Mouse (Mus musculus) gastrocnemius, postnatal 14 days (tissue): ENCODE data around the gene Nmnat1. TPM values are rescaled to one million over a fixed set of nuclear protein-coding genes. Genes with fewer than 3 reads are reported as not detected.
A peak's percentile ranks its signal among the peaks of the same experiment; 100 is the strongest.
"Not testable (repeated sequence)": the region's sequence is repeated elsewhere in the genome, so short reads cannot be mapped to it uniquely, and the experiment has no call there.

Source experiments
- DNase-seq: peaks from one replicate; pipeline ENCODE4 v3.0.0; 2021; ENCODE audit warnings: mixed read lengths
- intact Hi-C: fragments of 180-260 bp; cut with DNase I; formaldehyde crosslinking; loops from one replicate; pipeline ENCODE4 v1.15.1; 2025; ENCODE audit warnings: low total_unique reads
- total RNA-seq, 2 experiments: library from RNA; stranded (reverse); gene quantifications; 2 replicates each; pipeline ENCODE4 v1.2.3; 2021

Nmnat1 gene
- total RNA-seq, 2 experiments from 2014 or later: 17.6 to 20.2 TPM

DNA sequence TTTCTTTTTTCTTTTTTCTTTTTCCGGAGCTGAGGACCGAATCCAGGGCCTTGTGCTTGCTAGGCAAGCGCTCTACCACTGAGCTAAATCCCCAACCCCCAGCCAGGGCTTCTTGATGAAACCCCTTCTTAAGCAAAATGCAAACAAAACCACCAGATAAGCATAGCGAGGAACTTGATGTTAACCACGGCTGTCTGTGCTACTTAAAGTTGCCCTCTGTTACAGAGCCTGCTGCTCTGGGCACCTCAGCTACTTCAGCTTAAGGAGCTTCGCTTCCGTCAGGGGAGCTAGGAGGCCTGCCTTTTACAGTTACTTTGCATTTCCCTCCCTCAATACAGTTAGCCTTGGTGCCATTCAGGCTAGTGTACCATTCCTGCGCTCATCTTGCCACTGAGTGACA, 13.9 kb upstream of the Nmnat1 start:
- DNase-seq: no peak
- intact Hi-C loops: no loop called here

- no peak for DNase-seq
- intact Hi-C loops: no loop called here
Measured at GRCm38 (mm10) chr4:149496612-149497011, 11.6 kb upstream of the Nmnat1 start.

DNA sequence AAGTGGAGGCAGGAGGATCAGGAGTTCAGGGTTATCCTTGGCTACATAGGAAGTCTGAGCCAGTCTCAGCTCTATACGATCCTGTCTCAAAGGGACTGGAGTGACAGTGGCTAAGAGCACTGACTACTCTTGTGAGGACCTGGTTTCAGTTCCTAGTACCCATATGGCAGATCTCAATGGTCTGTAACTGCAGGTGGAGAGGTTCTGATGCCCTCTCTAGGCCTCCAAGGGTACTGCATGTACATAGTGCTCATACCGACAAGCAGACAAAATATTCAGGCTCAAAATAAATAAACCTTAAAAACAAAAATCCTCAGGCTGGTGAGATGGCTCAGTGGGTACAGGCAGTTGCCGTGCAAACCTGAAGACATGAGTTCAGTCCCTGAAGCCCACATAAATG, 6.1 kb upstream of the Nmnat1 start:
- intact Hi-C loops: no loop called here
- no peak for DNase-seq

- DNase-seq: no peak
Measured at GRCm38 (mm10) chr4:149489415-149490240, 4.6 kb upstream of the Nmnat1 start.

DNA sequence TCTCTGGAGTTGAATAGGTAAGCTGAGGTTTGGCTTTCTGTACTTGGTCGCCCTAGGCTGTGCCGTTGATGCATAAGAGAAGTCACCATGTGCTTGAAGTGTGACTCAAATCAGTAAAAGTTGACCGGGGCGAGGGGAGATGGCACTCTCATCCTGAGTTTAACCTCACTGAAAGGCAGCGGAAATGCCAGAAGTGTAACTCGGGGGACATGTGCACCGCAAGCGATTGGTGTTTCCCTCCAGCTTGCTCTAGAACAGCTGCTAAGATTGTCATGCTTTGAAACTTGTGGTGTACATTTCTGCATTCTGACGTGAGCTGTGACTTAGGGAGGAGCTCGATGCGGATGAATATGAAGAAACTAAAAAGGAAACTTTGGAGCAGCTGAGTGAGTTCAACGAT, 2.7 kb upstream of the Nmnat1 start:
- intact Hi-C loops: no loop called here
- DNase-seq: no peak

More at GRCm38 (mm10) chr4:149489415-149490240, 4.6 kb upstream of the Nmnat1 start:
- intact Hi-C loops: no loop called here

GRCm38 (mm10) chr4:149485825-149486206, 814 bp upstream of the Nmnat1 start:
- intact Hi-C loops: no loop called here
- no peak for DNase-seq

GRCm38 (mm10) chr4:149484566-149484965, 436 bp downstream of the Nmnat1 start:
- no peak for DNase-seq
- intact Hi-C loops: no loop called here

- intact Hi-C loops: no loop called here
- DNase-seq: no peak
Measured at GRCm38 (mm10) chr4:149477078-149477477, 7.9 kb downstream of the Nmnat1 start, which contains the start of gene Tmem274. TSS of gene Tmem274 (plus strand) at chr4:149477378.

GRCm38 (mm10) chr4:149475096-149475495, 9.9 kb downstream of the Nmnat1 start:
- no peak for DNase-seq
- intact Hi-C loops: no loop called here

- intact Hi-C loops: no loop called here
- DNase-seq: no peak
Measured at GRCm38 (mm10) chr4:149469557-149469956, 15.4 kb downstream of the Nmnat1 start.

- no peak for DNase-seq
- intact Hi-C loops: no loop called here
Measured at GRCm38 (mm10) chr4:149463435-149463950, 21.5 kb downstream of the Nmnat1 start.

DNA sequence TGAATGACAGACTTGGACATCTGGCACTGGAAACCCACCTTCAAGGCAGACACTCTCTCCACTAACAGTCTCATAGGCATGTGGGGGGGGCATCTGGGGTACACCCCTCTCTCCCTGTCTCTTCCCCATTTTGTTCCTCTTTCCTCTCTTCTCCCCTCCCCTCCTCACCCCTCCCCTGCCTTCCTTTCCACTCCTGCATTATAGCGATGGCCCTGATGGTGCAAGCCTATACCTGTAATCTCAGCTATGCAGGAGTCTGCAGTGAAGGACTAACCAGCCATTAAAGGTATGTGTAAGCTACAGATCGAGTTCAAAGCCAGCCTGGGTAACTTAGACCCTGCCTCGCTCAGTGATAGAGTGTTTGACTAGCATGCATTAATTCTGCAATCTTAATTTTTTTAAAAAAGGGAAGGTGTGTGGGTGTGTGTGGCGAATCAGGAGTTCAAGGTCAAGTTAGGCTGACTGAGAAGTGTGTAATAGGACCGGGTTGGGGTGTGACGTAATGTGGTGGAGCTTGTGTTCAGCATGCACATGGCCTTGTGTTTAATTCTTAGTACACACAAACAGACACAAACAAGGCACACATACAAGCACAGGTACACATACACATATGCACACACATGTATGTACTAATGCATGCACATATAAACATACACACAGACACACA, 22.6 kb downstream of the Nmnat1 start:
- intact Hi-C loops: no loop called here
- DNase-seq: no peak

DNA sequence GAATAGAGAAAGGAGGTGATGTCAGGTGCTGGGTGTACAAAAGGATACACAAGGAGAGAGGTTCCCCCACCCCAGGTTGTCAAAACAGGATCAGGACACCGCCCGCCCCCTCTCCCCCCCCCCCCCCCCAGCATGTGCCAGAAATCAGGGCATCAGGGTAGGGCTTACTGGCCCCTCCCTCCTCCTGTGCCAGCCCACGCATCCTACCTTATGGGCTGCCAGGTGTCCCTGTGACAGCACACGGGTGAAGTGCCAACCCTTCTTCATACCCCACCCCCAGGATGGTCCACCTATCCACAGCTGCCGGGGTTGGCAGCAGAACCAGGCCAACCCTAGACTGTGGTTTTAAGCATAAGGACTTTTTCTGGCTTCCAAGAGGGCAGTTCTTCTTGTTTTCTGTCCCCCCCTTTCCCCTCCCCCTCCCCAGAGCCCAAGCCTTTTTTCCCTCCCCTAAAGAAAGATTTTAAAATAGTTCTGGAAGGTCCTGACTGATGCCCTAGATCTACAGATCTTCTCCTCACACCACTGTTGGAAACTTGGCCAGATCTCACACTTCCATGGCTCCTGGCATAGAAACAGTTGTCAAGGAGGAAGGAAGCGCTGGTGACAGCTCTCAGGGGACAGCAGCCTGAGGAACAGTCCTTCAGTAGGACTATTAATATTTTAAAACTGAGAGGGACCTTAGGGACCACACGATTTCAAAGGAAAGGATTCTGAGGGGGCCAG, 23.3 kb downstream of the Nmnat1 start:
- intact Hi-C loops: no loop called here
- DNase-seq: no peak

DNA sequence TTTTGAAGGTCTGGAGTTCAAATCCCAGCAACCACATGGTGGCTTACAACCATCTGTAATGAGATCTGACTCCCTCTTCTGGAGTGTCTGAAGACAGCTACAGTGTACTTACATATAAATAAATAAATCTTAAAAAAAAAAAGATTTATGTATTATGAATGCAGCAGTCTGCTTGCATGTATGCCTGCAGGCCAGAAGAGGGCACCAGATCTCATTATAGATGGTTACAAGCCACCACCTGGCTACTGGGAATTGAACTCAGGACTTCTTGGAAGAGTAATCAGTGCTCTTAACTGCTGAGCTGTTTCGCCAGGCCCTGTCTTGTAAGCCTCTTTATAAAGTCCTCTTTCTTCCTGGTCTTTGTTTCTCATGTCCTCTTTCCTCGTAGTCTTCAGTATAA, 24.5 kb downstream of the Nmnat1 start:
- DNase-seq, intact Hi-C loops: not testable (repeated sequence)

DNA sequence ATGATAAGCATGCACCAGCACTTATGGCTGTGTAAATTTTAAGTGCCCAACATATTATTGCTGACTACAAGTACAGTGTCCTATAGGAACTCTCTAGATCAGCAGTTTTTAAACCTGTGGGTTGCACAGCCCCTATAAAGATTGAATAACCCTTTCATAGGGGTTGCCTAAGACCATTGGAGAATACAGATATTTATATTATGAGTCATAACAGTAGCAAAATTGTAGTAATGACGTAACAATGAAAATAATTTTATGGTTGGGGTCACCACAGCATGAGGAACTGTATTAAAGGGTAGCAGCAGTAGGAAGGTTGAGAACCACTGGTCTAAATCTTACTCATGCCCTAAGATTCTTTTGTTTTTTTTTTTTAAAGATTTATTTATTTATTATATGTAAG, 25.6 kb downstream of the Nmnat1 start:
- DNase-seq: no peak
- intact Hi-C loops: no loop called here

GRCm38 (mm10) chr4:149458526-149458925, 26.5 kb downstream of the Nmnat1 start:
- no peak for DNase-seq
- intact Hi-C loops: no loop called here

DNA sequence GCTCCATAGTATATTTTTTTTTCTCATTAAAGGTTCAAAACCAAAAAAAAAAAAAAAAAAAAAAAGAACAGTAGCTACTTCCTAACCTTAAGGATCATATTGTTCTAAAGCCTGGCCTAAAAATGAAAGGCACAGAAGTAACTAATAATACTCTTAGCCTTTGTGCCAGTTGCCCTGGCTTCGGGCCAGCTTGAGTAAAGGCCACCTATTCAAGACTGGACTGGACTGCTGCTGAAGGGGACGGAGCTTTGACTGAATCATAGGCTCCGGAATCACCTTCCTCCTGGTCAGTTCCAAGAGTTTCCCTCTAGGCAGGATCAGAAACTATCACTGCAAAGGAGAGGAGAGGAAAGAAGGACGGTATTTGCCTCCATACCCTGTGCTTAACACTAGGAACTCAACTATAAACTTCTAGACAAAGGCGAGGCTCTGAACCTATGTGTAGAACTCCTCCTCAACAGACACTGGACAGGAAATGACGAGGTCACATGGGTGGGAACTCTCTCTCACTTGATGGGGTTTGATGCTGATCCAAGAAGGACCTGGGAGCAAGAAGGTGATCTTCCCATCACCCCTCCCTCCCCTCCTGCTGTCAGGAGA, 27.1 kb downstream of the Nmnat1 start:
- intact Hi-C loops: no loop called here
- DNase-seq: peak; percentile 40

DNA sequence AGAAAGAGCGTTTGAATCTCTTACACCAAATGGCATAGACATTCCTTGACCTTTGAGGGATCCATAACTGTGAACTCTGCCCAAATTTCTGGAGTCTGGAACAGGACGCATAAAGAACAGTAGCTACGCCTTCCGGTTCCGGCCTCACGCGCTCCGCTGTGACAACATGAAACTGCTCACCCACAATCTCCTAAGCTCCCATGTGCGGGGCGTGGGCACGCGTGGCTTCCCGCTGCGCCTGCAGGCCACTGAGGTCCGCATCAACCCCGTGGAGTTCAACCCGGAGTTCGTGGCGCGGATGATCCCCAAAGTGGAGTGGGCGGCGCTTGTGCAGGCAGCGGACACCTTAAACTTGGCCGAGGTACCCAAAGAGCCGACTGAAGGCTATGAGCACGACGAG, 27.8 kb downstream of the Nmnat1 start:
- intact Hi-C loops, DNase-seq: not testable (repeated sequence)

- no peak for DNase-seq
- intact Hi-C loops: no loop called here
Measured at GRCm38 (mm10) chr4:149454879-149455278, 30.1 kb downstream of the Nmnat1 start, which contains the start of gene Rbp7. TSS of gene Rbp7 (minus strand) at chr4:149454978.

DNA sequence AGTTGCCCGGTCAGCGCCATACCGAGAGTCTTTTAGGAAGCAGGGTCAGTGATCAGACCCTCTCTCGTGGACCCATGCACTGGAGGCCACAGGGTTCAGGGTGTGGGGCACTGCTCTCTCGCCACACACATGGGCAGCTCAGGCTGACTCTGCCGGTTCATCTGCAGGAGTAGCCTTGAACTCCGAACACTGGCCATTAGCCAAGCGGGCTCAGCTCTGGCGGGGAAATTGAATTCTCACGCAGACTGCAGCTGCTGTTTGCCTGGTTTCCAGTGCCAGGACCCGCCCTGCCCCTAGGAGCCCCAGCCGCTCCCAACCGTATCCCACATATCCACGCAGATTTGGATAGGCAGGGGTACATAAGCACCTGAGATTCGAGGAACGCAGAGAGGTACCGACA, 30.7 kb downstream of the Nmnat1 start:
- DNase-seq: peak; percentile 40
- intact Hi-C loops: no loop called here
